Mouse (Mus musculus): ENCODE measurements around the gene Pole3. TPM values are rescaled to one million over a fixed set of nuclear protein-coding genes. Genes with fewer than 3 reads are reported as not detected.

Pole3 gene
- polyA plus RNA-seq, 1 experiment = 19.5 TPM

Other genes with a start within 250 kb of the Pole3 start
- 16.7 and 24.6 TPM in 2 replicates for gene Fkbp15, start 164.5 kb downstream of the Pole3 start, polyA plus RNA-seq (2012; rRNA removed)
- gene Slc31a1, start 164.3 kb downstream of the Pole3 start, polyA plus RNA-seq (2012; rRNA removed) = 68.2 and 69.2 TPM in 2 replicates
- 25.2 and 28.3 TPM in 2 replicates for gene Cdc26, start 116.4 kb downstream of the Pole3 start, polyA plus RNA-seq (2012; rRNA removed)
- gene Prpf4, start 116.3 kb downstream of the Pole3 start, polyA plus RNA-seq (2012; rRNA removed) = 10.4 and 11.3 TPM in 2 replicates
- 0.89 and 2.1 TPM in 2 replicates for gene Rnf183, start 89.8 kb downstream of the Pole3 start, polyA plus RNA-seq (2012; rRNA removed)
- gene Wdr31, start 54.2 kb downstream of the Pole3 start, polyA plus RNA-seq (2012; rRNA removed) = 1.7 and 1.9 TPM in 2 replicates
- gene Bspry, start 45.0 kb downstream of the Pole3 start, polyA plus RNA-seq (2012; rRNA removed) = 85.8 and 103 TPM in 2 replicates
- 97.6 and 124 TPM in 2 replicates for gene Hdhd3, start 21.6 kb downstream of the Pole3 start, polyA plus RNA-seq (2012; rRNA removed)
- 135 and 144 TPM in 2 replicates for gene Alad, start 5.2 kb downstream of the Pole3 start, polyA plus RNA-seq (2012; rRNA removed)
- gene 4933430I17Rik, start 301 bp upstream of the Pole3 start, polyA plus RNA-seq (2012; rRNA removed) = 0.10 and 0.16 TPM in 2 replicates
- 43.0 and 50.6 TPM in 2 replicates for gene Rgs3, start 34.8 kb upstream of the Pole3 start, polyA plus RNA-seq (2012; rRNA removed)

Data from large intestine, adult 2 months (tissue).